Mouse (Mus musculus): ENCODE results near the gene Plcb3. TPM values are rescaled to one million over a fixed set of nuclear protein-coding genes. Genes with fewer than 3 reads are reported as not detected.

Gene Plcb3
- polyA plus RNA-seq, 1 experiment from 2014 or later, result 198 TPM

DNA sequence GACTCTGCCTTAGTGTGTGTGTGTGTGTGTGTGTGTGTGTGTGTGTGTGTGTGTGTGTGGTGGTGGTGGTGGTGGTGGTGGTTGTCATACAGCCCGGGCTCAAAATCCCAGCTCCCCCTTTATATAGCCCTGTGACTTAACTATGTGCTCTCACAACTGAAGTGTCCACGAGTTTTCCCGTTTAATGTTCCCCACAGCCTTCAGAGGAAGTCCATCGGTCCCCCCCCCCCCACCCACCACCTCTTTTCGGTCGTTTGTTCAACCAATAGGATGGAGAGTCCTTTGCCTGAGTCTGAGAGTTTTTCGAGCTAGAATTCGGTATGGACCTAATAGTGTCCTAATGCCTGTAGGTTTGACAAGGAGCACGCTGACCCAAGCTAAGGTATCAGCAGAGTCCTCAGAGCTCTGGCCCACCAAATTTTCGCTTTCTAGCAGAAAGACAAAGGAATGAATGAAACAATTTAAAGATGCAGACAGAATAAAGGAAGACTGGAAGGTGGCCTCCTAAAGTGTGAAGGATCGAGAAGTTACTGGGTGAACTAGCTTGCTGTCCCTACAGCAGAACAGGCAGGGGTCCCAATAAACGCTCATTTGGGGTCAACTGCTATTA lies 2.6 kb downstream of the Plcb3 start:
- Histone ChIP-seq H3K27ac (ENCODE audit: low read length) (peak overlapping the region; percentile 68), H3K9ac (ENCODE audit: low read depth, low read length) (peak overlapping the region; percentile 78), H3K4me3 (ENCODE audit: low read length) (peak overlapping the region; percentile 69), H3K27me3 (replicated peaks; ENCODE audit: control insufficient read depth, insufficient read depth, low read length) (no peaks in the 10 kb centered on the region), H3K4me2 (ENCODE audit: low read depth, low read length) (peak overlapping the region; percentile 72), H3K36me3 (ENCODE audit: control insufficient read depth, insufficient read depth, low read length) (peaks cover 5% of the 10 kb centered on the region; the same call in 1 of the 2 replicates), H3K4me1 (ENCODE audit: control insufficient read depth, insufficient read depth, low read length) (peaks cover 51% of the 10 kb centered on the region), H3K9me3 (ENCODE audit: control insufficient read depth, low read length) (no peaks in the 10 kb centered on the region)
- 30% methylated on average over 12 of the region's 12 CpGs for WGBS
- no peak for ATAC-seq

DNA sequence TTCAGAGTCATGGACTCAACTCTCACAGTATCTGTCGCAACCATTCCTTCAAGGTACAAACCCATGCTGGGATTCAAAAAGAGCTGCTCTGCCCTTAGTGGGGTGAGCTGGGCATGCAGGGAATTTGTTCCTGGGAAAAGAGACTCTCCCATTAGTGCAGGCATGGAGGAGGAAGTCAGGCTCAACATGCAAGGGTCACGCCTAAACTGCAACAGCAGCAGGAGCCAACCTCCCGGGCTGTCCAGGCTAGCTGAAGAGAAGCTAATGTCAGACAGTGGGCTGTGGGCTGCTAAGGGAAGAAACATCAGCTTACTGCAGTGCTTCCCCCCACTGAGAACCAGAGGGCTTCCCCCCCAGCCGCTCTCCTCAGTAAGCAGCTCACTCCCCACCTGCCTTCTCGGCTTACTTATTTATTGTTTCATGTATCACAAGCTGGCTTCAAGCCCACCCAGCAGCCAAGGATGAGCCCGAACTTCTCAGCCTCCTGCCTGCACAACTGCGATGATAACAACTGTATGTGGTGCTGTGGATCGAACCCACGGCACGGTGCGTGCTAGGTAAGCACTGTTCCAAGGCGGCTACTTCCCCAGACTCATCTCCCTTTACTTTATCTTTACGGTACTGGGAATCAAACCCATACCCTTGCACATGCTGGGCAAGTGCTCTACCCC lies 3.9 kb downstream of the Plcb3 start:
- no peak overlapping the region for H3K4me2 ChIP-seq (ENCODE audit: low read depth, low read length)
- 0 out of 2 replicates have a peak, but pooled peaks cover 3% of the 10 kb centered on the region for H3K36me3 ChIP-seq (ENCODE audit: control insufficient read depth, insufficient read depth, low read length)
- H3K4me3 ChIP-seq (ENCODE audit: low read length), result no peak overlapping the region
- peaks cover 47% of the 10 kb centered on the region for H3K4me1 ChIP-seq (ENCODE audit: control insufficient read depth, insufficient read depth, low read length)
- ATAC-seq, result no peak
- H3K27ac ChIP-seq (ENCODE audit: low read length), result peak overlapping the region; percentile 96; the same call in 1 of the 2 replicates
- H3K27me3 ChIP-seq (replicated peaks; ENCODE audit: control insufficient read depth, insufficient read depth, low read length), result no peaks in the 10 kb centered on the region
- H3K9ac ChIP-seq (ENCODE audit: low read depth, low read length), result no peak overlapping the region
- no peaks in the 10 kb centered on the region for H3K9me3 ChIP-seq (ENCODE audit: control insufficient read depth, low read length)
- 78% methylated on average over 13 of the region's 13 CpGs for WGBS

DNA sequence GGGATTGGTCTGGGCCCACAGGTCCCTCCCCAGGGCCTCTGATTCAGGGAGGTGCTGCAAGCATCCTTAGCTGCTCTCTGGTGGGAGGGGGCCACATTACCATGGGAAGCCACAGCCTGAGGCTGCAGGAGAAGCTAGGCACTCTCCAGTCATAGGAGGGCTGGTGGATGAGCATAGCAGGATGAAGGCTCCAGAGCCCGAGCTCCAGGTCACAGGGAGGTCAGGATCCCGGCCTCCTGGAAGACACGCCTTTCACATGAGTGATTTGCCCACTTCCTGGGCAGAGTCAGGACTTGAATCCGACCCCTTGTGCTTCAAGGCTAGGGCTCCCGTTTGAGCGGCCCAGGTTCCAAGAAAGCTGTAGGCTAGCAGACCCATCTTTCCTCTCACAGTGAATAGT lies 4.6 kb downstream of the Plcb3 start:
- ATAC-seq, result no peak
- H3K36me3 ChIP-seq (ENCODE audit: control insufficient read depth, insufficient read depth, low read length), result 0 out of 2 replicates have a peak, but pooled peaks cover 3% of the 10 kb centered on the region
- H3K4me1 ChIP-seq (ENCODE audit: control insufficient read depth, insufficient read depth, low read length), result peaks cover 48% of the 10 kb centered on the region
- peak overlapping the region; percentile 27 for H3K9ac ChIP-seq (ENCODE audit: low read depth, low read length)
- 27% methylated on average over 6 of the region's 6 CpGs for WGBS
- H3K4me2 ChIP-seq (ENCODE audit: low read depth, low read length), result no peak overlapping the region
- H3K9me3 ChIP-seq (ENCODE audit: control insufficient read depth, low read length), result no peaks in the 10 kb centered on the region
- H3K27ac ChIP-seq (ENCODE audit: low read length), result peak overlapping the region; percentile 96
- no peak overlapping the region for H3K4me3 ChIP-seq (ENCODE audit: low read length)
- no peaks in the 10 kb centered on the region for H3K27me3 ChIP-seq (replicated peaks; ENCODE audit: control insufficient read depth, insufficient read depth, low read length)

DNA sequence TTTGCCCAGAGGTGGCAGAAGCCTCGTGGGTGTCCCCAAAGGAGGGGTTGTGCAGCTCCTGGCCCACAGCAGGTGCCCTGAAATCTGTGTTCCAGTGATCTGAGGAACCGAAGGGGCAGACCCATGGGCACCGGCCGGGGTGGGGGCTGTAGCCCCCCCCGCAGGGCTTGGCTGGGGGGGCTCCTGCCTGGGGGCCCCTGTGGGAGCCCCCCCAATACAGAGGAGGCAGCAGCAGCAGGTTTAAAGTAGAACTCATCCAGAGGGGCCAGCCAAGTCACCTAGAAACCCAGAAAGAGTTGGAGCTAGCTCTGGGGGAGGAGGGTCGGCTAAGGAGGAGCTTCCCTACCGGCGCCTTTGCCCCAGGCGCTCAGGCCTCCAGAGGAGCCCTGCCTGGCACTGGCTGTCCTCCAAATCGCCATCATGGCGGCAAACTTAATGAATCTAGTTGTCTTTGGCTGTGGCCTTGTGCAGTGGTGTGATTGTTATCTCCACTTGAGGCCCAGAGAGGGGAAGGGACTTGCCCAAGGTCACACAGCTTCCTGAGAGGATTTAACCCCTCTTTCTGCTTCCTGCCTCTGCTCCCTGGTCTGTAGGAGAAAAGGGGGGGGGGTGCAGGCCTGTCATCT lies 5.7 kb downstream of the Plcb3 start:
- H3K9ac ChIP-seq (ENCODE audit: low read depth, low read length), result peak overlapping the region; percentile 94
- 32% methylated on average over 11 of the region's 11 CpGs for WGBS

DNA sequence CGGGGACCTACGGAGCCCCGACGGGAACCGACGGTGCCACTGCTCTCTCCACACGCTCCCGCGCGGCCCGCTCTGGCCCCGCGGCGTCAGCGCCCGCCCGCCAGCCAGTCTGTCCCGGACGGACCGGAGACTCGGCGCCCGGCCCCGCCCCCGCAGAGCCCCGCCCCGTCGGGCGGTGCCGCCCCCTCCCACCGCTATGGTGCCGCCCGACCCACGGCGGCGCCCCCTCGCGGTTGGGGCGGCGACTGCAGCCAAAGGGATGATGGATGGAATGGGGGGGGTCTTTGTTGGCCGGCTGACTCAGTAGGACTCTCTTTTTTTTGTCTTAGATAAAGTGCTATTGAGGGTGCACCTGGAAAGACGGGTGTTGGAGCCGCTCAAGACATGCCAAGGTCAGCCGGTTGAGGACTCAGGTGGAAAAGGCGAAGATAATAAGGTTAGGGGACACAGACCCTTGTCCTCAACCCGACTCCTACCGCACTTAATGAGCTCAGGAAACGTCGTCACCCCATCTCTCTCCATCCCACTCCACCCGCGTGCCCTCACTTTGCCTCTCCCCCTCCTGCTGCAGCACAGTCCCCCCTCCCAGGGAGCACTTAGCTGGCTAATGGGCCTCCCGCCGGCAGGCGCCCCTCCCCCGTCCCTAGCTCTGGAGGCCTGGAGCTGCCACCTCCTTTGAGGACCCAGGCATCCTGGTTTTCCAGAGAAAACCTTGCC lies 6.4 kb downstream of the Plcb3 start:
- H3K4me2 ChIP-seq (ENCODE audit: low read depth, low read length), result peak overlapping the region; percentile 80
- peak; percentile 57 for ATAC-seq
- H3K4me3 ChIP-seq (ENCODE audit: low read length), result peak overlapping the region; percentile 83
- H3K27me3 ChIP-seq (replicated peaks; ENCODE audit: control insufficient read depth, insufficient read depth, low read length), result no peaks in the 10 kb centered on the region
- peak overlapping the region; percentile 94 for H3K9ac ChIP-seq (ENCODE audit: low read depth, low read length)
- H3K27ac ChIP-seq (ENCODE audit: low read length), result peak overlapping the region; percentile 96
- H3K36me3 ChIP-seq (ENCODE audit: control insufficient read depth, insufficient read depth, low read length), result peaks cover 16% of the 10 kb centered on the region
- H3K4me1 ChIP-seq (ENCODE audit: control insufficient read depth, insufficient read depth, low read length), result peaks cover 51% of the 10 kb centered on the region
- H3K9me3 ChIP-seq (ENCODE audit: control insufficient read depth, low read length), result no peaks in the 10 kb centered on the region
- WGBS, result under 1% methylated on average over 55 of the region's 55 CpGs

More for the DNA sequence above, 5.7 kb downstream of the Plcb3 start:
- H3K36me3 ChIP-seq (ENCODE audit: control insufficient read depth, insufficient read depth, low read length), result peaks cover 13% of the 10 kb centered on the region
- H3K4me2 ChIP-seq (ENCODE audit: low read depth, low read length), result peak overlapping the region; percentile 80
- H3K4me3 ChIP-seq (ENCODE audit: low read length), result peak overlapping the region; percentile 83
- H3K9me3 ChIP-seq (ENCODE audit: control insufficient read depth, low read length), result no peaks in the 10 kb centered on the region
- no peaks in the 10 kb centered on the region for H3K27me3 ChIP-seq (replicated peaks; ENCODE audit: control insufficient read depth, insufficient read depth, low read length)
- ATAC-seq, result no peak
- peak overlapping the region; percentile 96 for H3K27ac ChIP-seq (ENCODE audit: low read length)
- peaks cover 48% of the 10 kb centered on the region for H3K4me1 ChIP-seq (ENCODE audit: control insufficient read depth, insufficient read depth, low read length)

DNA sequence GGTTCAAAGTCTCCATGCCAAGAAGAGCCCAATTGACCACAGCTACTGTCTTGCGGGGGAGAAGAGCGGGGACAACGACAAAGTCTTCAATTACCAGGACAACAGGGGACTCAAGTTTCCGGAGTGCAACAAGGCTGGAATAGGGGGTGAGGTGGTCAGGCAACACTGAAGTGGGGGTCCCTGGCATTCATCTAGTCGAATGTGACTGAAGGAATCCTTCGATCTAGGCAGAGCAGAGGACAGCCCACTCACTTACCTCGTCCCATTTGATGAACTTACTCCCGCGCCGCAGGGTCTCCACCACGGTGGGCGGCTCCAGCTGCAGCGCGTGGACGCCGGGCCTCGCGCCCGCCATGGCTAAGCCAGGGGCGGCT lies 7.0 kb downstream of the Plcb3 start:
- Histone ChIP-seq H3K9ac (ENCODE audit: low read depth, low read length) (peak overlapping the region; percentile 94), H3K9me3 (ENCODE audit: control insufficient read depth, low read length) (no peaks in the 10 kb centered on the region), H3K27ac (ENCODE audit: low read length) (peak overlapping the region; percentile 96), H3K4me1 (ENCODE audit: control insufficient read depth, insufficient read depth, low read length) (peaks cover 52% of the 10 kb centered on the region), H3K27me3 (replicated peaks; ENCODE audit: control insufficient read depth, insufficient read depth, low read length) (no peaks in the 10 kb centered on the region), H3K4me3 (ENCODE audit: low read length) (peak overlapping the region; percentile 83), H3K4me2 (ENCODE audit: low read depth, low read length) (peak overlapping the region; percentile 80), H3K36me3 (ENCODE audit: control insufficient read depth, insufficient read depth, low read length) (peaks cover 18% of the 10 kb centered on the region)
- ATAC-seq, result peak; percentile 2
- under 1% methylated on average over 20 of the region's 20 CpGs for WGBS

DNA sequence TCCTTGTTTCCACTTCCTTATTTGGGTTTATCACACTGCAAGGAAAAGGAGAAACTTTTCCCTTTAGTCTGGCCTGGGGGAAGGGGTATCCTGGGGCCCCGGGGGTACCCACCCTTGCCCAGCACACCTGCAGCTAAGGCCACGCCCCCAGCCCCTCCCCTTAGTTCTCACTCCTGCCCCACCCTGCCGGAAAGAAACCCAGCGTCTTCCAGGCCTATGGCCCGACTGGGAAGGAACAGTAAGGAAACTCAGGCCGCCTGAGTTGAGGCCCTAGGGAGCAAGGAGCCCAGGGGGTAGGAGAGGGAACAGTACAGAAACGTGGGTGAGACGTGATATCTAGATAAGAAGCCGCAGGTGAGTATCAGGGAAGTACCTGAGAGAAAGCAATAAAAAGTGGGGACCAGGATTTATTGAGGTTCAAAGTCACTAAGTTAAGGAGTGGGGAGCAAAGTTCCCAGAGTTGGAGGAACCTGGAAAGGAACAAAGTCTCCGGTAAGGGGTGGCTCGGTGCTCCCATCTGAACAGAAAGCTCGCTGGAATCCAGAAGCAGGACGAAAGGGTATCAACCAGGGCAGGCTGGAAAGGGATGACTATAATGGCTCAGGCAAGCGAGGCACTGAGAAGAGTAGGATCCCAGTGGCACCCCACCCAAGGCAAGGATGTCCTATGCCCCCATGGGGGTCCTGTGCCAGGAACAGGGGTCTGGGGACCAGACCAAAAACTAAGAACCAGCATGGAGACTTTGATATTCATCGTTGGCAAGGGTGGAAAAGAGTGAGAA lies 7.6 kb downstream of the Plcb3 start:
- 7% methylated on average over 15 of the region's 15 CpGs for WGBS
- no peaks in the 10 kb centered on the region for H3K27me3 ChIP-seq (replicated peaks; ENCODE audit: control insufficient read depth, insufficient read depth, low read length)
- no peaks in the 10 kb centered on the region for H3K9me3 ChIP-seq (ENCODE audit: control insufficient read depth, low read length)
- H3K27ac ChIP-seq (ENCODE audit: low read length), result peak overlapping the region; percentile 96
- H3K9ac ChIP-seq (ENCODE audit: low read depth, low read length), result peak overlapping the region; percentile 94
- peaks cover 21% of the 10 kb centered on the region for H3K36me3 ChIP-seq (ENCODE audit: control insufficient read depth, insufficient read depth, low read length)
- ATAC-seq, result peak; percentile 91
- peak overlapping the region; percentile 83 for H3K4me3 ChIP-seq (ENCODE audit: low read length)
- H3K4me1 ChIP-seq (ENCODE audit: control insufficient read depth, insufficient read depth, low read length), result peaks cover 52% of the 10 kb centered on the region
- H3K4me2 ChIP-seq (ENCODE audit: low read depth, low read length), result peak overlapping the region; percentile 80

DNA sequence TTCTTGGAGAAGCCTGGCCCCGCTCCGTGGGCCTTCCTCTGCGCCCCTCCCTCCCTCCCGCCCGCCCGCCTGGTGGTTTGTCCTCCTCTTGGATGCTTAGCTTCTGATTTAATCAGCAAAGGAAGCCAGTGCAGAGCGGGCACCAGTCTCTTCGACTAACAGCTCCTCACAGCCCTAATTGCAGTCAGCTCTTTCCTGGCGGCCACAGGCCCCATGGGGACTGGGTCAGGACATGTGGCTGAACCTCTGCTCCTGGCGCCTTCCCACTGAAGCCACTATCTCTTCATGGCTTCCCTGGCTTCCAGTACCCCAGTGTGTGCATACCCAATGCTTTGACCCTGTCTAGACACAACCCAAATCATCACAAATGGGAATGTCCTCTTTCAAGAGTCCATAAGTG lies 19.8 kb downstream of the Plcb3 start:
- Histone ChIP-seq H3K4me3 (ENCODE audit: low read length) (no peak overlapping the region), H3K4me2 (ENCODE audit: low read depth, low read length) (no peak overlapping the region), H3K9me3 (ENCODE audit: control insufficient read depth, low read length) (no peaks in the 10 kb centered on the region), H3K27ac (ENCODE audit: low read length) (no peak overlapping the region; the same call in 1 of the 2 replicates), H3K27me3 (replicated peaks; ENCODE audit: control insufficient read depth, insufficient read depth, low read length) (no peaks in the 10 kb centered on the region), H3K36me3 (ENCODE audit: control insufficient read depth, insufficient read depth, low read length) (peaks cover 51% of the 10 kb centered on the region), H3K4me1 (ENCODE audit: control insufficient read depth, insufficient read depth, low read length) (peaks cover 28% of the 10 kb centered on the region), H3K9ac (ENCODE audit: low read depth, low read length) (0 out of 2 replicates have a peak overlapping the region, but pooled peaks have one; percentile 11)
- ATAC-seq, result no peak
- 87% methylated on average over 10 of the region's 10 CpGs for WGBS

Data from intestine, embryonic 16.5 days (tissue).